Mouse (Mus musculus): ENCODE results near the gene Esr1. TPM values are rescaled to one million over a fixed set of nuclear protein-coding genes. Genes with fewer than 3 reads are reported as not detected.

Esr1 gene
- polyA plus RNA-seq, 2 experiments, result 0.06 to 0.29 TPM

GRCm38 (mm10) chr10:4586691-4587090 is 24.7 kb upstream of the Esr1 start:
- no peak for ATAC-seq (ENCODE audit: insufficient read depth)

GRCm38 (mm10) chr10:4589576-4589975 is 21.8 kb upstream of the Esr1 start:
- TF ChIP-seq EP300 (IDR thresholded peaks at IDR 0.05; ENCODE audit: low read depth) (no peak), CTCF (IDR thresholded peaks at IDR 0.05; ENCODE audit: low read depth) (no peak)
- DNase-seq (ENCODE audit: low read depth in 3 of 3, low spot score in 3 of 3), result no peak
- no peak for ATAC-seq (ENCODE audit: insufficient read depth)
- 60% methylated on average over 4 of the region's 4 CpGs for WGBS (ENCODE audit: insufficient replicate concordance)
- H3K27ac ChIP-seq, result no peak overlapping the region
- no peaks in the 10 kb centered on the region for H3K9me3 ChIP-seq (ENCODE audit: control insufficient read depth, low read length)
- no peak overlapping the region for H3K4me2 ChIP-seq (ENCODE audit: low read depth)
- no peaks in the 10 kb centered on the region for H3K27me3 ChIP-seq (ENCODE audit: control insufficient read depth, insufficient read depth, low read length)
- H3K4me1 ChIP-seq (replicated peaks; ENCODE audit: control insufficient read depth in 2 of 2, insufficient read depth in 2 of 2, low read length in 1 of 2), result no peaks in the 10 kb centered on the region
- no peak overlapping the region for H3K9ac ChIP-seq (replicated peaks)
- no peaks in the 10 kb centered on the region for H3K36me3 ChIP-seq (replicated peaks; ENCODE audit: control insufficient read depth, insufficient read depth, low read depth)
- no peak overlapping the region for H3K4me3 ChIP-seq (ENCODE audit: insufficient read depth in 1 of 2, low read depth in 2 of 2, low read length in 2 of 2)

More at GRCm38 (mm10) chr10:4586691-4587090, 24.7 kb upstream of the Esr1 start:
- TF ChIP-seq CTCF (IDR thresholded peaks at IDR 0.05; ENCODE audit: low read depth), result no peak
- no peak for TF ChIP-seq EP300 (IDR thresholded peaks at IDR 0.05; ENCODE audit: low read depth)
- Histone ChIP-seq H3K4me2 (ENCODE audit: low read depth) (no peak overlapping the region), H3K27me3 (ENCODE audit: control insufficient read depth, insufficient read depth, low read length) (no peaks in the 10 kb centered on the region), H3K4me3 (ENCODE audit: insufficient read depth in 1 of 2, low read depth in 2 of 2, low read length in 2 of 2) (no peak overlapping the region), H3K4me1 (replicated peaks; ENCODE audit: control insufficient read depth in 2 of 2, insufficient read depth in 2 of 2, low read length in 1 of 2) (no peaks in the 10 kb centered on the region), H3K9me3 (ENCODE audit: control insufficient read depth, low read length) (no peaks in the 10 kb centered on the region), H3K36me3 (replicated peaks; ENCODE audit: control insufficient read depth, insufficient read depth, low read depth) (no peaks in the 10 kb centered on the region), H3K9ac (replicated peaks) (no peak overlapping the region), H3K27ac (no peak overlapping the region)
- no peak for DNase-seq (ENCODE audit: low read depth in 3 of 3, low spot score in 3 of 3)
- 54% methylated on average over 6 of the region's 6 CpGs for WGBS (ENCODE audit: insufficient replicate concordance)

- H3K9ac ChIP-seq (replicated peaks), result no peak overlapping the region
- no peaks in the 10 kb centered on the region for H3K27me3 ChIP-seq (ENCODE audit: control insufficient read depth, insufficient read depth, low read length)
- H3K9me3 ChIP-seq (ENCODE audit: control insufficient read depth, low read length), result no peaks in the 10 kb centered on the region
- no peaks in the 10 kb centered on the region for H3K4me1 ChIP-seq (replicated peaks; ENCODE audit: control insufficient read depth in 2 of 2, insufficient read depth in 2 of 2, low read length in 1 of 2)
- 59% methylated on average over 8 of the region's 8 CpGs for WGBS (ENCODE audit: insufficient replicate concordance)
- H3K36me3 ChIP-seq (replicated peaks; ENCODE audit: control insufficient read depth, insufficient read depth, low read depth), result no peaks in the 10 kb centered on the region
- TF ChIP-seq EP300 (IDR thresholded peaks at IDR 0.05; ENCODE audit: low read depth) (no peak), CTCF (IDR thresholded peaks at IDR 0.05; ENCODE audit: low read depth) (no peak)
- ATAC-seq (ENCODE audit: insufficient read depth), result no peak
- H3K27ac ChIP-seq, result no peak overlapping the region
- H3K4me2 ChIP-seq (ENCODE audit: low read depth), result no peak overlapping the region
- no peak for DNase-seq (ENCODE audit: low read depth in 3 of 3, low spot score in 3 of 3)
- H3K4me3 ChIP-seq (ENCODE audit: insufficient read depth in 1 of 2, low read depth in 2 of 2, low read length in 2 of 2), result no peak overlapping the region
These were observed 20.4 kb upstream of the Esr1 start for GRCm38 (mm10) chr10:4590956-4591355.

- Histone ChIP-seq H3K27ac (no peak overlapping the region), H3K9ac (replicated peaks) (no peak overlapping the region), H3K27me3 (ENCODE audit: control insufficient read depth, insufficient read depth, low read length) (no peaks in the 10 kb centered on the region), H3K4me2 (ENCODE audit: low read depth) (no peak overlapping the region), H3K9me3 (ENCODE audit: control insufficient read depth, low read length) (no peaks in the 10 kb centered on the region), H3K4me3 (ENCODE audit: insufficient read depth in 1 of 2, low read depth in 2 of 2, low read length in 2 of 2) (no peak overlapping the region), H3K4me1 (replicated peaks; ENCODE audit: control insufficient read depth in 2 of 2, insufficient read depth in 2 of 2, low read length in 1 of 2) (no peaks in the 10 kb centered on the region), H3K36me3 (replicated peaks; ENCODE audit: control insufficient read depth, insufficient read depth, low read depth) (no peaks in the 10 kb centered on the region)
- TF ChIP-seq CTCF (IDR thresholded peaks at IDR 0.05; ENCODE audit: low read depth) (peak; percentile 34; the same call in 1 of the 2 replicates), EP300 (IDR thresholded peaks at IDR 0.05; ENCODE audit: low read depth) (no peak)
- DNase-seq (ENCODE audit: low read depth in 3 of 3, low spot score in 3 of 3) (no peak), ATAC-seq (ENCODE audit: insufficient read depth) (no peak)
- WGBS (ENCODE audit: insufficient replicate concordance), result 32% methylated on average over 4 of the region's 4 CpGs
These were observed 17.6 kb upstream of the Esr1 start for GRCm38 (mm10) chr10:4593828-4594227.

- no peak for TF ChIP-seq CTCF (IDR thresholded peaks at IDR 0.05; ENCODE audit: low read depth)
- TF ChIP-seq EP300 (IDR thresholded peaks at IDR 0.05; ENCODE audit: low read depth), result no peak
- ATAC-seq (ENCODE audit: insufficient read depth), result no peak
These were observed 14.2 kb upstream of the Esr1 start for GRCm38 (mm10) chr10:4597211-4597610.

More at GRCm38 (mm10) chr10:4597211-4597610, 14.2 kb upstream of the Esr1 start:
- Histone ChIP-seq H3K4me3 (ENCODE audit: insufficient read depth in 1 of 2, low read depth in 2 of 2, low read length in 2 of 2) (no peak overlapping the region), H3K4me1 (replicated peaks; ENCODE audit: control insufficient read depth in 2 of 2, insufficient read depth in 2 of 2, low read length in 1 of 2) (no peaks in the 10 kb centered on the region), H3K4me2 (ENCODE audit: low read depth) (no peak overlapping the region), H3K9me3 (ENCODE audit: control insufficient read depth, low read length) (no peaks in the 10 kb centered on the region), H3K36me3 (replicated peaks; ENCODE audit: control insufficient read depth, insufficient read depth, low read depth) (no peaks in the 10 kb centered on the region), H3K27me3 (ENCODE audit: control insufficient read depth, insufficient read depth, low read length) (no peaks in the 10 kb centered on the region), H3K9ac (replicated peaks) (no peak overlapping the region), H3K27ac (no peak overlapping the region)
- no peak for DNase-seq (ENCODE audit: low read depth in 3 of 3, low spot score in 3 of 3)
- WGBS (ENCODE audit: insufficient replicate concordance), result 38% methylated on average over 4 of the region's 4 CpGs
